Mouse (Mus musculus) right cerebral cortex, adult 18-20 months (tissue): ENCODE results near the gene Tmem138.

Experiments
- DNase-seq: peaks from one replicate; pipeline ENCODE4 v3.0.0; 2022; ENCODE audit warnings: mixed read lengths

The Tmem138 gene

GRCm38 (mm10) chr19:10576690-10577561 is at the start of gene Tmem138, which contains the start of gene Cyb561a3:
Gene Tmem138 (minus strand): TSS chr19:10577362.
Gene Cyb561a3 (plus strand): TSS chr19:10577172.
- peak; percentile 95 for DNase-seq

DNA sequence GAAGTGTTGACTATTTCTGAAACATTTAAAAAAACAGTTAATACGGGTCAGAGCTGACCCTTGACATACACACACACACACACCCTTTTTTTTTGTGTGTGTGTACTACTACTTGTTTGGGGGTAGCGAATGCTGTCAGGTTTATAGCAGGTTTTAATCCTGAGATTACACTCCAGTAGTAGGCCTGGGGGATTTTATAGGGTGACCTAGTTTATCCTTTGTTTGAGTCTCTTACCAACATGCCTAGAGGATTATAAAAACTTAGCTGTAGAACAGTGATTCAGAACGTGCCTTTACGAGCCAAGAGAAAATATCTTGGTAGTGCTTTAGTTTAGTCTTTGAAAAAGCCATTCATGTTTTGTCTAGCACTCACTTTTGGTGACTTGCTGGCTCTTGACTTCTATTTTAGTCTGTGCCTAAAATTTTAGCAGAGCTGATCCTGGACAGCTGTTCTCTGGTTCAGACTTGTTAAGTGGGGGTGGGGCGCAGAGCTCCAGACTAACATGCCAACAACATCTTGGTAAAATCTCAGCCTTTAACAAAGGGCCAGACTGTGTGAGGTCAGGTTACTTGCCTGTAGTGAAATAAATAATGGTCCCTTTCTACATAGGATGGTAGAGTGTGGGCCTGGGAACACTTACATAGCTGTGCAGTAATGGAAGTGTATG is 31.5 kb upstream of the Tmem138 start:
- no peak for DNase-seq

GRCm38 (mm10) chr19:10605901-10606622 is 28.9 kb upstream of the Tmem138 start:
- no peak for DNase-seq

- DNase-seq, result peak; percentile 99
These were observed 28.2 kb upstream of the Tmem138 start, which contains the start of the genes Ddb1 and Tkfc for GRCm38 (mm10) chr19:10605293-10605900. Gene Ddb1 (plus strand): TSS chr19:10605327. Gene Tkfc (minus strand): TSS chr19:10605654.

DNA sequence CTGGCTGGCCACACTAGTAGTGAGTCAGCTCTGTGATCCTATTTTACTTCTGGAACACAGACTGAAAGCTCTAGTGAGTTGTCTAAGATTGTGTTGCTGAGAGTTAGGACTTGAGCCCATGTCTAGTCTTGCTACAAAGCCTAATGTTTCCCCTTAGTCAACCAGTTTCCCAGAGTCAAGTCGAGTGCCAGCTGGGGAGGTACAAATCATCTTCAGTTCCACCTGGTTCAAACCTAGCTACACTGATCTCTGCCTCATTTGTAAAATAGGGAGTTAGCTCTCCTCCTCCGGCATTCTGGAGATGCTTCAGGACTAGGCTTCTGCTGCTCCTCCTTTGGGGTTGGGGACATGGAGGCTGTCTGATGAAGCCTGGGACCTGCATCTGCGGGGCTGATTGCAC is 27.4 kb upstream of the Tmem138 start:
- no peak for DNase-seq

DNA sequence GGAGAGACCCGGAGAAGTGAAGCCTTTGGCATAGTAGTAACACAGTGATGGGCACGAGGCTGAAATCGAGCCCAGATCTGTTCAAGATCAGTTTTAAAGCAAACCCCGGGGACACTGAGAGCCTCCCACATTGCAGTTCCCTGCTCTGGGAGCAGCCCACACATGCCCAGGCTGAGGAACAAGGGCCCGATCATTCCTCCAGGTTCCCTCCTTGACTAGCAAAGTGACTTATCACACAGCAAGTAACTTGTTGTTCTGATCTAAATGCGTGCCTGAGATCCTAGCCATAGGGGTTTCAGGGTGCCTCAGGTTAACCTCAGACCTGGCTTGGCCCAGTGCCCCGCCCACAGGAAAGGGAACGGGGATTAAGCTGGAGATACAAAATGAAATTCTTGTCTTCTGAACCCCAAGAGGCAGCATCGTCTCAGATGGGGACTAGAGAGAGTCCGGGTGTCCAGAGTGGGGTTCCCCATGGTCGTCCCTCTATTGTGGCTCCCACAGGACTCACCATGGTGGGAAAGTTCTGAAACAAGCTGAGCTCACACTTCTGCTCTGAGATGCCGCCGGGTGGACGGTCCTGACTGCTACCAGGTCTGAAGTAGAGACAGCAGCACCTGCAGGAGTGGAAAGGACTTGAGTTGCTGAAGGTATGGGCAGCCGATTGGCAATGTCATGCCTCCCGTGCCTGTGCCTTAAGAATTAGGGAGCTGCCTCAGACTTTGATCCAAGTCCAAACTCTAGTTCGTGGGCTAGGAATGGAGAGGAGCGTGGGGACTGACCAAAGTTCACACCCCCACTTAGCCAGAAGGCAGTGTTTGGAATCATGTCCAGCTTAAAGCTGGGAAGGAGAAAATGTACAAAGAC is 26.7 kb upstream of the Tmem138 start:
- no peak for DNase-seq

DNA sequence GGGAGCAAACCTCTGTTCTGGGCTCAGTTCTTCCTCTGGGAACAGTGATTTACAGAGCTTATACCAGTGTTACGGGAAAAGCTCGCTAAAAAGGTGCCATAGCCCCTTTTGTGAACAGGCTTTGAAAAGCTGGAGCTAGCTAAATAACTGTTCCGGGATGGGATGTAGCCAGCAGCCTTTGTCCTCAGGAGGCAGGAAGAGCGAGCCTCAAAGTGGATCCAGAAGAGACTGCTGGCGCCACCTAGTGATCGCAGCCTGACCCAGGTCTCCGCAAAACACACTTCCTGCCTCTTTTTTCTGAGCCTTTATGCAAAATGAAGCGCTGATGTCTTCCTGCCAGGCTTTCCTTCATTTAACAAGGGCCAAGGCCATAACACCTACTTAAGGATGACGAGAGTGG is 25.6 kb upstream of the Tmem138 start:
- DNase-seq, result peak; percentile 85

DNA sequence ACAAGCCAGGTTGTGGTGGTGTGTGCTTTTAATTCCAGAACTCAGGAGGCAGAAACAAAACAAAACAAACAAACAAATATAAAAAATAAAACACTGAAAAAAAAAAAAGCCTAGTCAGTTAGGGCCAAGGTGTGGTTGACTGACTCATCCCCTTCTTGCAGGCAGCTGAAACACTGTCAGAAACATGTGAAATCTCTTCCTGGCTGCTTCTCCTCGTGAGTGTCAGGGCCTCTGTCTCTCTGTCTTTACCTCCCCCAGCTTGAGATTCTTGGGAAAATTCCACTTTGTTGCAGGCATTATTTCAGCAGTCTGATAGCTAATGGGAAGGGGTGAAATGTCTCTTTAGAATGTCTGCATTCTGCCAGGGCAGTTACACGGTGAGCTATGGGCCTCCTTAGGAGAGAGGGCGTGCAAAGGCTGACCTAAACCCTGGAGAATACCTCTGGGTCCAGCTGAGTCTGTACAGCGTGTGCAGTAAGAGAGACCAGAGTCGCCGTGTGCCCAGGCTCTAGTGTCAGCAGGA is 25.1 kb upstream of the Tmem138 start:
- no peak for DNase-seq

- DNase-seq, result no peak
These were observed 22.5 kb upstream of the Tmem138 start for GRCm38 (mm10) chr19:10599648-10600047.

DNA sequence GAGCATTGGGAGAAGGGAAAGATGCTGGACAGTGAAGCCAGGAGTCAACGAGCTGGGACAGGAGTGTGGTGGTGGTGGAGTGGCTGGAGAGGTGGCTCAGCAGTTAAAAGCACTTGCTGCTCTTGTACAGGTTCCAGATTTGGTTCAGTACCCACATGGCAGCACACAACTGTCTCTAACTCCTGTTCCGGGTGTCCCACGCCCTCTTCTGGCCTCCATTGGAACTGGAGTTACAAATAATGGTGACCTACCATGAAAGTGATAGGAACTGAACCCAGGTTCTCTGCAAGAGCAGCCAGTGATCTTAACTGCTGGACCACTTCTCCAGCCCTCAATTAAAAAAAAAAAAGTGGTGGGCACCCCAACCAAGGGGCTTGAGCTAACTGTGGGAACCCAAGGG is 21.0 kb upstream of the Tmem138 start:
- DNase-seq, result no peak

DNA sequence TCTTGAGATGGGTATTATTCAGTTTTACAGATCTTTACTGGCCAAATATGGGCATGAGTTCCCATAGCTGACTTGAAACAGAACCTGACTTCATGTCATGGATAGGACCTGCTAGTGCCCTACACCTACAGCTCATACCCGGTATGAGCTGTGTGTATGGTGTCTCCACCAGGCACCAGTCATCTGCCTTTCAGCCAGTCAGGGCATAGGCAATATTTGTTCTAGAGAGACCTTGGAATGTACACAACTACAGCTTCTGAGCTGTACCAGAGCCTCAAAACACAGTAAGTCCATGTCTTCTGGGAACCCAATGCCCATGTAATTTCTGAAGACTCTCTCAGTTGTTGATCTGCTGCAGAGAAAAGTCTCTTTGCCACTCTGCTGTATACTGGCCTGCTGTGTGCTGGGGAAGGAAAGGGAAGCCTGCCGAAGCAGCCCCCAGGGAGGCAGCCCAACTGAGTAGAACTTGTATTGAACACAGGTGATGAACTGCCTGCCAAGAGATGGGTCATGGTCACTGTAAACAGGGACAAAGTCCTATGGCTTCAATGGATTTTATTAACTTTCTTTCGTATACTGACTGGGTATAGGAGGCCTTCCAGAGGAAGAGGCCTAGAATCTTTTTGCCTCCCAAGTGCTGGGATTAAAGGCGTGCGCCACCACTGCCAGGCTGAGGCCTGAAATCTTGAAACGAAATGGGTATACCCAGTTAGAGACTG is 14.7 kb upstream of the Tmem138 start:
- DNase-seq, result no peak

GRCm38 (mm10) chr19:10590301-10590700 is 13.1 kb upstream of the Tmem138 start:
- DNase-seq, result no peak

DNA sequence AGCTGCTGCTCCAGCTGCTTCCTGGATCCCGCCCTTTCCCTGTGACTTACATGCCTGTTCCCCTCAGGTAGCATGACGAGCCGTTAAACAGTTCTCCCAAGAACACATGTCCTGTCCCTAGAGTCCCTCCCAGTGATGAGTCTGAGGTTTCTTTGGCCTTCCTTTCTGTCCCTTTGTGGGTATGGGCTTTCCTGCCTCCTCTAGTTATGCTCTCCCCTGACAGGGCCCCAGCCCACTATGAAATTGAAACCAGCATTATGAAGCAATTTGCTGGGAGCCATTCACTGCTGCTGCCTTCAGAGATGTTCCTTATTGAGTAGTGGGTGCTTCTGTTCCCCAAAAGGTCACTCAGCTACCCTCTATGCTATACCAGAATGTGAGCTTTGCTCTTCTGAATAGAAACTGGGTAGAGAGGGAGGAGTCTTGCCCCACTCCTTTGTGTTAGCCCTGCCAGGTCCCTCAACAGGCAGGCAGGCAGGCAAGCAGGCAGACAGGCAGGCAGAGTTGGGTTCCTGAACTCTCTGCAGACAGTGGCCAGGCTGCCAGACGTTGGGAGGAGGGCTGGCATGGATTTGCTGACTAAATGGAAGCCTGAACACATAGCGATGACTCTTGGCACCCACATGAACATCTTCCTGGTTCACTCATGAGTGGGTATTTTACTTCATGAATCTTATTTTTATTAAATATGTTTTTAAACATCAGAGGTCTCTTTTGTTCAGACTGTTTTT is 12.1 kb upstream of the Tmem138 start:
- no peak for DNase-seq

DNA sequence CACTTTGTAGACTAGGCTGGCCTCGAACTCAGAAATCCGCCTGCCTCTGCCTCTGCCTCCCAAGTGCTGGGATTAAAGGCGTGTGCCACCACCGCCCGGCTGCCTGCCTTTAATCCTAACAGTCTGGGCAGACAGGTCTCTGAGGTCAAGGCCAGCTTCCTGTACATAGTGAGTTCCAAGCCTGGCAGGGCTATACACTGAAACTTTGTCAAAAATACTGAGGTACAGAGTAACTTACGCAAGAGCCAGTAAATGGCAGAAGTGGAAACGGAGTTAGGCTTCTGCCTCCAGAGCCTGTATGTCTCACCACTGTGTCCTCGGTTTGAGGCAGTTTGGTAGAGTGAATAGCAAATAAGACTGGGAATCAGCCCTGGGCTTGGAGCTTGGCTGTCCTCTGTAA is 10.1 kb upstream of the Tmem138 start:
- no peak for DNase-seq

DNA sequence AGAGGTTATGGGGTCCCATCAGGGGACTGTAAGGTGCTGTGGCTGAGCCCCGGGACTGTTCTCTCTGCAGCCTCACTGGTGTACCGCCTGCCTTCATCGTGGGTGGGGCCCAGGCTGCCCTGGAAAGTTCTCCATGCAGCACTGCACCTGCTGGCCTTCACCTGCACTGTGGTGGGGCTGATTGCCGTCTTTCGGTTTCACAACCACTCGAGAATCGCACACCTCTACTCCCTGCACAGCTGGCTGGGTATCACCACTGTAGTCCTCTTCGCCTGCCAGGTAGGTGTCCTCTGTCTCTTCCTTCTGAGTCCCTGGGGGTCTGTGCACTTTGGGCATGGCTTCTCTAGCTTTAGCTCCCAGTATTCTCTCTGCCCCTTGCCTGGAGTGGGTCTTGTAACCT is 8.0 kb upstream of the Tmem138 start:
- no peak for DNase-seq

GRCm38 (mm10) chr19:10583550-10584146 is 6.5 kb upstream of the Tmem138 start:
- DNase-seq, result no peak

GRCm38 (mm10) chr19:10581984-10582383 is 4.8 kb upstream of the Tmem138 start:
- no peak for DNase-seq

GRCm38 (mm10) chr19:10580761-10581160 is 3.6 kb upstream of the Tmem138 start:
- DNase-seq, result no peak

DNA sequence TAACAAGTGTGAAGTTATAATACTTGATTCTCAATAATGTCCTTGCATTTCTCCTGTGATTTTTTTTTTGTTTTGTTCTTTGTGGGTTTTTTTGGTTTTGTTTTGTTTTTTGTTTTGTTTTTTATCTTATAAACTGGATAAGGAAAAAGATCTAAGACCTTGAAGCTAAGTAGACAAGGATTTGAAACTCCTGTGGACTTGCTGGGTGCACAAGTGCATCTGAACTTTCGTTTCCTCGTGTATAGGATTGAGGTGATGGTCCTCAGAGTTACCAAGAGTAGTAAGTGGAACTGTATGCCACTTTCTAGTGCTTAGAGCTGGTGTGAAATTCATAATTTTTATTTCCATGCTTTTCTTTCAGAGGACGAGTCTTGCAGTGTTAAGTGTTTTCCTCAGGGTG is 2.9 kb upstream of the Tmem138 start:
- DNase-seq, result no peak

GRCm38 (mm10) chr19:10569627-10570026 is 7.5 kb downstream of the Tmem138 start:
- no peak for DNase-seq
